Mouse (Mus musculus): ENCODE results near the gene Dcun1d3. TPM values are rescaled to one million over a fixed set of nuclear protein-coding genes. Genes with fewer than 3 reads are reported as not detected.

Gene Dcun1d3
- polyA plus RNA-seq, 1 experiment = 8.4 TPM

Other genes starting within 250 kb of the Dcun1d3 start
- not detected in 2 replicates for gene Acsm4, start 206.3 kb downstream of the Dcun1d3 start, polyA plus RNA-seq (2012; rRNA removed)
- 17.9 and 18.6 TPM in 2 replicates for gene Thumpd1, start 175.5 kb downstream of the Dcun1d3 start, polyA plus RNA-seq (2012; rRNA removed)
- gene Acsm3, start 135.4 kb downstream of the Dcun1d3 start, polyA plus RNA-seq (2012; rRNA removed) = 1.2 and 2.3 TPM in 2 replicates
- 5.3 and 5.6 TPM in 2 replicates for gene Rexo5, start 102.3 kb downstream of the Dcun1d3 start, polyA plus RNA-seq (2012; rRNA removed)
- gene Eri2, start 102.2 kb downstream of the Dcun1d3 start, polyA plus RNA-seq (2012; rRNA removed) = 2.6 and 2.8 TPM in 2 replicates
- 3.0 and 3.2 TPM in 2 replicates for gene Lyrm1, start 437 bp downstream of the Dcun1d3 start, polyA plus RNA-seq (2012; rRNA removed)
- 0.85 and 1.0 TPM in 2 replicates for gene Dnah3, start 199.0 kb upstream of the Dcun1d3 start, polyA plus RNA-seq (2012; rRNA removed)
- 62.7 and 64.9 TPM in 2 replicates for gene Tmem159, start 206.1 kb upstream of the Dcun1d3 start, polyA plus RNA-seq (2012; rRNA removed)
- gene Zp2, start 249.0 kb upstream of the Dcun1d3 start, polyA plus RNA-seq (2012; rRNA removed) = not detected in 2 replicates